Mouse (Mus musculus): Measurements from ENCODE around the gene Ccl27a.

GRCm38 (mm10) chr4:41756440-41756839 is 17.6 kb downstream of the Ccl27a start:
- TF ChIP-seq POLR2A (IDR thresholded peaks at IDR 0.05; ENCODE audit: borderline replicate concordance, control insufficient read depth, low read depth, low read length), result no peak
- no peak for TF ChIP-seq CTCF (IDR thresholded peaks at IDR 0.05; ENCODE audit: control insufficient read depth, insufficient read depth, low read length)
